Mouse (Mus musculus) lung, embryonic 15.5 days (tissue): ENCODE measurements at regions not wholly inside any gene's neighbourhood (a gene's known extent, or its start where the extent isn't known, plus 50 kb on each side); places are given as distances from the start of the nearest gene placed in this dataset.

ENCODE experiments used
- ATAC-seq: fragments of 200-750 bp; cut with Nextera tagmentation; 2 replicates; pipeline ENCODE4 v1.8.0; 2017; ENCODE audit warnings: moderate number of reproducible peaks, borderline replicate concordance; ENCODE audit not compliant: low FRiP score, low TSS enrichment; ENCODE audit errors: extremely low read depth
- H3K27ac ChIP-seq: fragments of 300-500 bp; sonication (generic); 2 replicates; pipeline ENCODE4 v1.5.1; 2015; ENCODE audit warnings: moderate library complexity, mild to moderate bottlenecking, inconsistent platforms
- H3K27me3 ChIP-seq: fragments of 300-500 bp; sonication (generic); 2 replicates; pipeline ENCODE4 v1.6.1; 2015; ENCODE audit warnings: inconsistent platforms
- H3K36me3 ChIP-seq: fragments of 300-500 bp; sonication (generic); 2 replicates; pipeline ENCODE4 v1.6.1; 2015; ENCODE audit warnings: inconsistent platforms
- H3K4me1 ChIP-seq: fragments of 300-500 bp; sonication (generic); 2 replicates; pipeline ENCODE4 v1.6.1; 2015; ENCODE audit warnings: inconsistent platforms
- H3K4me2 ChIP-seq: fragments of 300-500 bp; sonication (generic); 2 replicates; pipeline ENCODE4 v1.6.1; 2015; ENCODE audit warnings: inconsistent platforms, mild to moderate bottlenecking, moderate library complexity
- H3K4me3 ChIP-seq: fragments of 300-500 bp; sonication (generic); 2 replicates; pipeline ENCODE4 v1.5.1; 2015; ENCODE audit warnings: mild to moderate bottlenecking, inconsistent platforms
- H3K9ac ChIP-seq: fragments of 300-500 bp; sonication (generic); 2 replicates; pipeline ENCODE4 v1.6.1; 2015; ENCODE audit warnings: inconsistent platforms
- H3K9me3 ChIP-seq: fragments of 300-500 bp; sonication (generic); 2 replicates; pipeline ENCODE4 v1.6.1; 2016; ENCODE audit warnings: inconsistent platforms
- whole genome bisulfite sequencing: fragments of 180-500 bp; shearing (Covaris S2); methylation state at CpG from one replicate; pipeline ENCODE4 v1.1.7; 2015; 5-methylcytosine and 5-hydroxymethylcytosine counted together

GRCm38 (mm10) chr1:169374686-169375085, 156.6 kb downstream of the Nuf2 start:
- Histone ChIP-seq H3K27ac (no peak overlapping the region), H3K4me3 (no peak overlapping the region), H3K27me3 (no peaks in the 10 kb centered on the region), H3K9ac (no peak overlapping the region), H3K36me3 (no peaks in the 10 kb centered on the region), H3K4me2 (no peak overlapping the region), H3K4me1 (no peaks in the 10 kb centered on the region), H3K9me3 (no peaks in the 10 kb centered on the region)
- 77% methylated on average over 1 of the region's 1 CpGs for WGBS
- no peak for ATAC-seq

GRCm38 (mm10) chr1:169368758-169369157, 162.5 kb downstream of the Nuf2 start:
- Histone ChIP-seq H3K4me3 (no peak overlapping the region), H3K27ac (no peak overlapping the region), H3K36me3 (no peaks in the 10 kb centered on the region), H3K4me1 (no peaks in the 10 kb centered on the region), H3K9me3 (no peaks in the 10 kb centered on the region), H3K4me2 (no peak overlapping the region), H3K9ac (no peak overlapping the region), H3K27me3 (no peaks in the 10 kb centered on the region)
- WGBS = 21% methylated on average over 3 of the region's 3 CpGs
- ATAC-seq = no peak

GRCm38 (mm10) chr1:169367772-169368501, 163.3 kb downstream of the Nuf2 start:
- Histone ChIP-seq H3K4me2 (no peak overlapping the region), H3K9ac (no peak overlapping the region), H3K4me3 (no peak overlapping the region), H3K9me3 (no peaks in the 10 kb centered on the region), H3K4me1 (no peaks in the 10 kb centered on the region), H3K36me3 (no peaks in the 10 kb centered on the region), H3K27me3 (no peaks in the 10 kb centered on the region), H3K27ac (no peak overlapping the region)
- 52% methylated on average over 10 of the region's 10 CpGs for WGBS
- no peak for ATAC-seq

- 32% methylated on average over 4 of the region's 4 CpGs for WGBS
- Histone ChIP-seq H3K4me1 (no peaks in the 10 kb centered on the region), H3K27me3 (no peaks in the 10 kb centered on the region), H3K4me2 (no peak overlapping the region), H3K36me3 (no peaks in the 10 kb centered on the region), H3K27ac (no peak overlapping the region), H3K4me3 (no peak overlapping the region), H3K9ac (no peak overlapping the region), H3K9me3 (no peaks in the 10 kb centered on the region)
- ATAC-seq = no peak
These were observed 163.9 kb downstream of the Nuf2 start for GRCm38 (mm10) chr1:169367316-169367715.

- WGBS = 52% methylated on average over 4 of the region's 4 CpGs
- Histone ChIP-seq H3K36me3 (no peaks in the 10 kb centered on the region), H3K27ac (no peak overlapping the region), H3K4me2 (no peak overlapping the region), H3K9me3 (no peaks in the 10 kb centered on the region), H3K4me3 (no peak overlapping the region), H3K4me1 (no peaks in the 10 kb centered on the region), H3K27me3 (no peaks in the 10 kb centered on the region), H3K9ac (no peak overlapping the region)
- no peak for ATAC-seq
These were observed 168.7 kb downstream of the Nuf2 start for GRCm38 (mm10) chr1:169362564-169362963.

GRCm38 (mm10) chr1:169357652-169358241, 173.5 kb downstream of the Nuf2 start:
- no peak overlapping the region for H3K4me2 ChIP-seq
- H3K27ac ChIP-seq = no peak overlapping the region
- peaks cover 9% of the 10 kb centered on the region for H3K4me1 ChIP-seq
- no peaks in the 10 kb centered on the region for H3K9me3 ChIP-seq
- H3K4me3 ChIP-seq = no peak overlapping the region
- no peaks in the 10 kb centered on the region for H3K27me3 ChIP-seq
- WGBS = 37% methylated on average over 6 of the region's 6 CpGs
- no peak overlapping the region for H3K9ac ChIP-seq
- H3K36me3 ChIP-seq = no peaks in the 10 kb centered on the region
- ATAC-seq = no peak

GRCm38 (mm10) chr1:169354021-169354420, 177.2 kb downstream of the Nuf2 start:
- Histone ChIP-seq H3K27me3 (no peaks in the 10 kb centered on the region), H3K9me3 (no peaks in the 10 kb centered on the region), H3K9ac (no peak overlapping the region), H3K27ac (no peak overlapping the region), H3K4me1 (peaks cover 9% of the 10 kb centered on the region), H3K36me3 (no peaks in the 10 kb centered on the region), H3K4me2 (no peak overlapping the region), H3K4me3 (no peak overlapping the region)
- WGBS = 43% methylated on average over 5 of the region's 5 CpGs
- ATAC-seq = no peak

GRCm38 (mm10) chr1:169347692-169348091, 183.6 kb downstream of the Nuf2 start:
- Histone ChIP-seq H3K27me3 (no peaks in the 10 kb centered on the region), H3K4me1 (no peaks in the 10 kb centered on the region), H3K4me2 (no peak overlapping the region), H3K36me3 (no peaks in the 10 kb centered on the region), H3K9ac (no peak overlapping the region), H3K9me3 (no peaks in the 10 kb centered on the region), H3K27ac (no peak overlapping the region), H3K4me3 (no peak overlapping the region)
- no peak for ATAC-seq
- WGBS = 33% methylated on average over 2 of the region's 2 CpGs

- WGBS = 87% methylated on average over 1 of the region's 1 CpGs
- ATAC-seq = no peak
- H3K4me3 ChIP-seq = no peak overlapping the region
These were observed 184.4 kb downstream of the Nuf2 start for GRCm38 (mm10) chr1:169346876-169347275.

GRCm38 (mm10) chr1:169341131-169341530, 190.1 kb downstream of the Nuf2 start:
- Histone ChIP-seq H3K4me3 (no peak overlapping the region), H3K27ac (no peak overlapping the region), H3K9ac (no peak overlapping the region), H3K4me2 (no peak overlapping the region), H3K4me1 (no peaks in the 10 kb centered on the region), H3K9me3 (no peaks in the 10 kb centered on the region), H3K36me3 (no peaks in the 10 kb centered on the region), H3K27me3 (no peaks in the 10 kb centered on the region)
- 48% methylated on average over 1 of the region's 1 CpGs for WGBS
- no peak for ATAC-seq

More at GRCm38 (mm10) chr1:169346876-169347275, 184.4 kb downstream of the Nuf2 start:
- H3K4me2 ChIP-seq = no peak overlapping the region
- H3K36me3 ChIP-seq = no peaks in the 10 kb centered on the region
- H3K27ac ChIP-seq = no peak overlapping the region
- H3K9me3 ChIP-seq = no peaks in the 10 kb centered on the region
- no peaks in the 10 kb centered on the region for H3K4me1 ChIP-seq
- no peak overlapping the region for H3K9ac ChIP-seq
- no peaks in the 10 kb centered on the region for H3K27me3 ChIP-seq

- Histone ChIP-seq H3K4me2 (no peak overlapping the region), H3K27ac (no peak overlapping the region), H3K9me3 (no peaks in the 10 kb centered on the region), H3K27me3 (no peaks in the 10 kb centered on the region), H3K4me3 (no peak overlapping the region), H3K36me3 (no peaks in the 10 kb centered on the region), H3K4me1 (no peaks in the 10 kb centered on the region), H3K9ac (no peak overlapping the region)
- WGBS = 20% methylated on average over 4 of the region's 4 CpGs
- ATAC-seq = no peak; the same call in 1 of the 2 replicates
These were observed 192.8 kb downstream of the Nuf2 start for GRCm38 (mm10) chr1:169338461-169338860.

- Histone ChIP-seq H3K4me2 (no peak overlapping the region), H3K9me3 (no peaks in the 10 kb centered on the region), H3K4me3 (no peak overlapping the region), H3K27me3 (no peaks in the 10 kb centered on the region), H3K36me3 (no peaks in the 10 kb centered on the region), H3K4me1 (no peaks in the 10 kb centered on the region), H3K27ac (no peak overlapping the region), H3K9ac (no peak overlapping the region)
- 76% methylated on average over 5 of the region's 5 CpGs for WGBS
- ATAC-seq = no peak
These were observed 199.1 kb downstream of the Nuf2 start for GRCm38 (mm10) chr1:169332165-169332564.
